Mouse (Mus musculus) midbrain, postnatal 0 days (tissue): ENCODE data around the gene Pithd1. TPM values are rescaled to one million over a fixed set of nuclear protein-coding genes. Genes with fewer than 3 reads are reported as not detected.
"Not testable (repeated sequence)": the region's sequence is repeated elsewhere in the genome, so short reads cannot be mapped to it uniquely, and the experiment has no call there.

Experiments
- ATAC-seq: fragments of 200-750 bp; cut with Nextera tagmentation; 2 replicates; pipeline ENCODE4 v1.8.0; 2017; ENCODE audit warnings: moderate number of reproducible peaks, mild to moderate bottlenecking, moderate TSS enrichment, moderate library complexity; ENCODE audit not compliant: low FRiP score
- DNase-seq: peaks from one replicate; pipeline ENCODE4 v3.0.0-alpha.2; 2015; ENCODE audit warnings: low spot score
- H3K27ac ChIP-seq: fragments of 300-500 bp; sonication (generic); 2 replicates; pipeline ENCODE4 v1.5.1; 2014; ENCODE audit warnings: low read depth, mild to moderate bottlenecking, low read length, mixed read lengths
- H3K27me3 ChIP-seq: fragments of 300-500 bp; sonication (generic); 2 replicates; pipeline ENCODE4 v1.6.1; 2014; ENCODE audit warnings: low read length, control low read depth, mixed read lengths; ENCODE audit not compliant: insufficient read depth
- H3K36me3 ChIP-seq: fragments of 300-500 bp; sonication (generic); 2 replicates; pipeline ENCODE4 v1.6.1; 2014; ENCODE audit warnings: low read length, control low read depth, mixed read lengths; ENCODE audit not compliant: insufficient read depth
- H3K4me1 ChIP-seq: fragments of 300-500 bp; sonication (generic); 2 replicates; pipeline ENCODE4 v1.6.1; 2014; ENCODE audit warnings: mild to moderate bottlenecking, control low read depth, antibody characterized with exemption, low read length, mixed read lengths; ENCODE audit not compliant: insufficient read depth
- H3K4me2 ChIP-seq: fragments of 300-500 bp; sonication (generic); 2 replicates; pipeline ENCODE4 v1.6.1; 2014; ENCODE audit warnings: low read depth, mild to moderate bottlenecking, low read length, mixed read lengths; ENCODE audit not compliant: poor library complexity, severe bottlenecking
- H3K4me3 ChIP-seq: fragments of 300-500 bp; sonication (generic); 2 replicates; pipeline ENCODE4 v1.5.1; 2014; ENCODE audit warnings: low read depth, mild to moderate bottlenecking, low read length, moderate library complexity
- H3K9ac ChIP-seq: fragments of 300-500 bp; sonication (generic); replicated peaks from 2 replicates; pipeline ENCODE4 v1.6.1; 2014; ENCODE audit warnings: mild to moderate bottlenecking, low read length, moderate library complexity, mixed read lengths; ENCODE audit not compliant: poor library complexity, severe bottlenecking
- H3K9me3 ChIP-seq: fragments of 300-500 bp; sonication (generic); 2 replicates; pipeline ENCODE4 v1.6.1; 2016; ENCODE audit warnings: low read length, control low read depth
- CTCF ChIP-seq: IDR thresholded peaks from 2 replicates; pipeline ENCODE4 v1.5.1; 2016; ENCODE audit warnings: antibody characterized with exemption, mild to moderate bottlenecking
- WGBS: fragments of 180-500 bp; shearing (Covaris S2); extraction: QIAGEN DNeasy Blood & Tissue Kit; methylation state at CpG from one replicate; pipeline ENCODE4 v1.1.7; 2014; 5-methylcytosine and 5-hydroxymethylcytosine counted together
- polyA plus RNA-seq: library from polyadenylated mRNA; unstranded; fragments of >200 nt; fragmentation: Nextera tagmentation; extraction: Ambion mirVana; gene quantifications from 2 replicates; pipeline ENCODE4 v1.2.1, GENCODE M21; 2015
- total RNA-seq: library from RNA; depleted of rRNA; stranded (reverse); fragments of >200 nt; gene quantifications from 2 replicates; pipeline ENCODE4 v1.2.3, GENCODE M21; 2014

Gene Pithd1
- total and polyA plus RNA-seq, 2 experiments from 2014 or later = 61.6 to 101 TPM

DNA sequence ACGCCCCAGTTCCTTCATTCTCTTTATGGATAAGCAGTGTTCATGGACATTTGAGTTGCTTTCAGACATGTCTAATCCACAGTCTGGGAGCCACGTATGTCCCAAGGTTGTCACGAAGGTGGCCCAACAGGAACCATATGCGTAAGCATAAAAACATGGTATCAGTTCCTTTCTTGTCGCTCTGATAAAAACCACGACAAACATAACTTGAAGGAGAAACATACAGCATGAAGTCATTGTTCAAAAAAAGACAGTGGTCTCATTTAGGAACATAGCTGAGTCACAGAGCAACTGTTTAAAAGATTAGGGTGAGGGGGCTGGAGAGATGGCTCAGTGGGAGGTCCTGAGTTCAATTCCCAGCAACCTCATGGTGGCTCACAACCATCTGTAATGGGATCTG is 44.9 kb downstream of the Pithd1 start:
- Histone ChIP-seq H3K27ac (no peak overlapping the region), H3K4me2 (no peak overlapping the region), H3K36me3 (peaks cover 8% of the 10 kb centered on the region), H3K9me3 (no peaks in the 10 kb centered on the region), H3K4me1 (no peaks in the 10 kb centered on the region), H3K4me3 (no peak overlapping the region), H3K9ac (no peak overlapping the region), H3K27me3 (no peaks in the 10 kb centered on the region)
- TF ChIP-seq CTCF = no peak
- ATAC-seq (no peak), DNase-seq (no peak)
- WGBS = 92% methylated on average over 6 of the region's 6 CpGs

DNA sequence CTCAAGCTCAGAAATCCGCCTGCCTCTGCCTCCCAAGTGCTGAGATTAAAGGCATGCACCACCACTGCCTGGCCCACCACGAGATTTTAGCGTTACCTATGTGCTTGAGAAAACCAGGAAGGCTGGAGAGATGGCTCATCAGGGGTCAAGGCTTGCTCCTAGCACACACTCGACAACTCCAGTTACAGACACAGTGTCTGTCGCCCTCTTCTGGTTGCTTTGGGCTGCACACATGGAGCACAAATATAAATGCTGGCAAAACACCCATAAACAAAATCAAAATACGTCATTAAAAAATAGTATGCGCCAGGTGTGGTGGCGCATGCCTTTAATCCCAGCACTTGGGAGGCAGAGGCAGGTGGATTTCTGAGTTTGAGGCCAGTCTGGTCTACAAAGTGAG is 46.0 kb downstream of the Pithd1 start:
- WGBS = 87% methylated on average over 8 of the region's 8 CpGs
- H3K27ac ChIP-seq, ATAC-seq, H3K4me1 ChIP-seq, H3K27me3 ChIP-seq, H3K36me3 ChIP-seq, H3K9ac ChIP-seq, H3K9me3 ChIP-seq, H3K4me3 ChIP-seq, DNase-seq, H3K4me2 ChIP-seq: not testable (repeated sequence)
- peak; percentile 46 for TF ChIP-seq CTCF

DNA sequence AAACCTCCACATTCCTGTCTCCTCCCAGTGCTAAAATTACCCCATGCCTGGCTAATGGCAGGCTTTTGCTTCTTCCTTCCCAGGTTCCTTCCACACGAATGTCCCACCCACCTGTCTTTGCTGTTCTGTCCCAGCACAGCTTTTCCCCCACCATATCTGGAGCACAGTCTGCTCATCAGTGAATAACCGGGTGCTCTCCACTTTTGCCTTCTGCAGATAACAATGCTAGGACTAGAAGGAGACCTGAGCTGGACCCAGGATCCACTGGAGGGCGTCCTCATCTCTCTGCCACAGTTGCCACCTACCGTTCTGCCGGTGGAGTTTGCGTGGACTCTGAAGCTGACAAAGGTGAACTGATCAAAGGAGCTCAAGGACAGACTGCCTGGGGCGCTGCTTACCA is 48.2 kb downstream of the Pithd1 start:
- Histone ChIP-seq H3K4me1 (no peaks in the 10 kb centered on the region), H3K36me3 (peaks cover 15% of the 10 kb centered on the region), H3K27me3 (no peaks in the 10 kb centered on the region), H3K9ac (no peak overlapping the region), H3K4me3 (no peak overlapping the region), H3K4me2 (no peak overlapping the region), H3K9me3 (no peaks in the 10 kb centered on the region), H3K27ac (no peak overlapping the region)
- no peak for TF ChIP-seq CTCF
- ATAC-seq = no peak
- WGBS = 86% methylated on average over 7 of the region's 7 CpGs
- no peak for DNase-seq

DNA sequence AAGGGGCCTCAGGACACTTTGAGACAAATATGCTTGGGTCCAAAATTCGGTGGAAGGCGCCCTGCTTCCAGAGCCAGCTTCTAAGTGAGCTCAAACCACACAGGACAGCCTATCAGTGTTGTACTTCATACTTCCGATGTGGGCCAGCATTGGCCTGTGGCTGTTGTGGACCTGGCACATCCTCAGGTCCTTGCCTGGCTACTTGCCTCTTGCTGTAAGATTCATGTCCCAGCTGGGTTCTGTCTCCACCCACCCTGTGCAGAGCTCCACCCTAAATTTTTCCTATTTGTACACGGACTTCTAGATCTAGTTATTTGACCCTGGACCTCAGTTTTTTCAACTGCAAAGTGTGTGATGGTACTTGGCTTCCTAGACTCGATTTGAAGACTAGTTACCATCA is 51.6 kb downstream of the Pithd1 start:
- 62% methylated on average over 5 of the region's 5 CpGs for WGBS
- peaks cover 24% of the 10 kb centered on the region for H3K36me3 ChIP-seq
- H3K9ac ChIP-seq = no peak overlapping the region
- H3K4me3 ChIP-seq = no peak overlapping the region
- no peak overlapping the region for H3K4me2 ChIP-seq
- no peak for ATAC-seq
- no peak for TF ChIP-seq CTCF
- no peaks in the 10 kb centered on the region for H3K27me3 ChIP-seq
- no peak overlapping the region for H3K27ac ChIP-seq
- DNase-seq = no peak
- no peaks in the 10 kb centered on the region for H3K9me3 ChIP-seq
- H3K4me1 ChIP-seq = no peaks in the 10 kb centered on the region

DNA sequence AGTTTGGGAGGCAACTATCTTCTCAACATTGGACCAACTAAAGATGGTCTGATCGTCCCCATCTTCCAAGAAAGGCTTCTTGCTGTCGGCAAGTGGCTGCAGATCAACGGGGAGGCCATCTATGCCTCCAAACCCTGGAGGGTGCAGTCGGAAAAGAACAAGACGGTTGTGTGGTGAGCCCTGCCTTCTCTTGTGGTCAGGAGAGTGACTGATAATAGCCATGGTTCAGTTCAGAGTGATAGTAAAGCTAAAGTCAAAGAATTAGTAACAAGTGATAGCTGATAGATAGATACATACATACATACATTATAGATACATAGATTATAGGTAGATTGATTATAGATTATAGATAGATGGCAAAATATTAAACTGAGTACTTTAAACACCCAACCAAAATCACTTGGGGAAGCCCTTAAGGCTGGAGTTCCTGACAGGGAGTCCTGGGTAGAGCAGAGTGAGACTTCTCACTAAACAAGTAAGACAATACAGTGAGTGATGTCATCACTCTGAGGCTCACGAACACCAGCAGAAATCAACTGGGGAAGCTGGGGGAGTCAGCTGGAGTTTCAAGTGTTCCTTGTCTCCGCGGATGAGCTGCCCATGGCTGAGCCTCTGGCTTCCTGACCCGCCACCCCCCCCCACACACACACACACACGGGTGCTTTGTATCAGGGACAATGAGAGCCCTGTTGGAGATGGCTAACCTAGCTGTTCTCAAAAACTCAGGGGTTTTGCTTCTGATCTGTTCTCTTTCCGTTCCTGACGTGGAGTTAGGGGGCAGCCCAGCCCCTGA is 52.2 kb downstream of the Pithd1 start:
- H3K4me2 ChIP-seq = no peak overlapping the region
- H3K27ac ChIP-seq = no peak overlapping the region
- no peaks in the 10 kb centered on the region for H3K4me1 ChIP-seq
- H3K36me3 ChIP-seq = peaks cover 25% of the 10 kb centered on the region
- WGBS = 48% methylated on average over 12 of the region's 12 CpGs
- DNase-seq (no peak), ATAC-seq (no peak)
- TF ChIP-seq CTCF = no peak
- H3K9me3 ChIP-seq = no peaks in the 10 kb centered on the region
- H3K27me3 ChIP-seq = no peaks in the 10 kb centered on the region
- H3K9ac ChIP-seq = no peak overlapping the region
- H3K4me3 ChIP-seq = no peak overlapping the region

DNA sequence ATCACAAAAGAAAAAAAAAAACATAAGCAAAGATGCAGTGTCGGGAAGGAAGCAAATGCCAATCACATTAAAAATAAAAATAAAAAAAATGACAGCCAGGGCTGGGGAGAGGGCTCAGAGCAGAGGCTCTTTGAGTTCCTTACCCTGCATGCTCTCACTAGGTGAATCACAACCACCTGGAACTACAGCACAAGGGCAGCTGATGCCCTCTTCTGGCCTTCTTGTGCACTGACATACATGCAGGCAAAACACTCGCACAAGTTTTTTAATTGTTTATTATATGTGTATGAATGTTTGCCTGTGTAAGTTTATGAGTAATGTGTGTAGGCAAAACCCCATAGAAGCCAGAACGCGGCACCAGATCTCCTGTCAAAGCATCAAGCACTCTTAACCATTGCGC is 55.2 kb downstream of the Pithd1 start:
- WGBS = 66% methylated on average over 5 of the region's 5 CpGs
- ATAC-seq (no peak), DNase-seq (peak; percentile 39)
- Histone ChIP-seq H3K27ac (no peak overlapping the region), H3K27me3 (no peaks in the 10 kb centered on the region), H3K4me3 (no peak overlapping the region), H3K9me3 (no peaks in the 10 kb centered on the region), H3K9ac (no peak overlapping the region), H3K36me3 (peaks cover 21% of the 10 kb centered on the region), H3K4me1 (no peaks in the 10 kb centered on the region), H3K4me2 (no peak overlapping the region)
- peak; percentile 77 for TF ChIP-seq CTCF
